Mouse (Mus musculus): Measurements from ENCODE around the gene Adam1b. TPM values are rescaled to one million over a fixed set of nuclear protein-coding genes. Genes with fewer than 3 reads are reported as not detected.

Adam1b gene
- polyA plus RNA-seq, 1 experiment from 2014 or later, result 0.13 TPM

DNA sequence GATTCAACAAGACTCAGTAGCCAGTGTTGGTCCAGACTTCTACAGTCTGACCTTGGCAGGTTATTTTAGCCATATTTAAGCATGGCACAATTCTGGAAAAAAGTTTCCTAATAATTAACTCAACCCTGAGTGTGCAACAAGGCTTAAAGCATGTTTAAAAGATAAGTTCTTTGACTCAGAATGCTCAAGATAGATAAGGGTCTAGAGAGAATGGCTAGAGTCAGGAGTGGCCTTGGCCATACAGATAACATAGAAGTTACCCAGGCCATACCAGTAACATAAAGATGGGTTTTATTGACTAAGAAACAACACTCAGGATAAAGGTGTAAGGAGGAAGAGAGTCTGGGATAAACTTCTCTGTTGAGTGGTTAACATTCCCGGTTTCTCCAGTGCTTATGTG lies 27.2 kb downstream of the Adam1b start:
- no peaks in the 10 kb centered on the region for H3K9me3 ChIP-seq
- no peaks in the 10 kb centered on the region for H3K4me1 ChIP-seq (replicated peaks)
- no peak overlapping the region for H3K4me3 ChIP-seq
- WGBS, result 88% methylated on average over 1 of the region's 1 CpGs
- no peaks in the 10 kb centered on the region for H3K27me3 ChIP-seq
- H3K9ac ChIP-seq, result no peak overlapping the region
- ATAC-seq (ENCODE audit: low FRiP score), result no peak
- no peak overlapping the region for H3K4me2 ChIP-seq
- H3K36me3 ChIP-seq, result no peaks in the 10 kb centered on the region
- no peak overlapping the region for H3K27ac ChIP-seq

GRCm38 (mm10) chr5:121474610-121475009 lies 28.6 kb downstream of the Adam1b start:
- H3K4me3 ChIP-seq, result no peak overlapping the region
- no peaks in the 10 kb centered on the region for H3K36me3 ChIP-seq
- H3K27me3 ChIP-seq, result no peaks in the 10 kb centered on the region
- no peak overlapping the region for H3K4me2 ChIP-seq
- H3K9me3 ChIP-seq, result no peaks in the 10 kb centered on the region
- no peaks in the 10 kb centered on the region for H3K4me1 ChIP-seq (replicated peaks)
- no peak overlapping the region for H3K27ac ChIP-seq
- H3K9ac ChIP-seq, result no peak overlapping the region
- ATAC-seq (ENCODE audit: low FRiP score), result no peak
- 85% methylated on average over 7 of the region's 7 CpGs for WGBS

- no peaks in the 10 kb centered on the region for H3K27me3 ChIP-seq
- 86% methylated on average over 2 of the region's 2 CpGs for WGBS
- H3K4me3 ChIP-seq, result no peak overlapping the region
- H3K9me3 ChIP-seq, result no peaks in the 10 kb centered on the region
- H3K4me2 ChIP-seq, result no peak overlapping the region
- H3K9ac ChIP-seq, result no peak overlapping the region
- no peak for ATAC-seq (ENCODE audit: low FRiP score)
- no peaks in the 10 kb centered on the region for H3K4me1 ChIP-seq (replicated peaks)
- no peaks in the 10 kb centered on the region for H3K36me3 ChIP-seq
- H3K27ac ChIP-seq, result no peak overlapping the region
Observed at GRCm38 (mm10) chr5:121472411-121472810, 30.8 kb downstream of the Adam1b start.

GRCm38 (mm10) chr5:121469566-121469965 lies 33.7 kb downstream of the Adam1b start:
- Histone ChIP-seq H3K27ac (no peak overlapping the region), H3K4me3 (no peak overlapping the region), H3K36me3 (no peaks in the 10 kb centered on the region), H3K9me3 (no peaks in the 10 kb centered on the region), H3K4me1 (replicated peaks) (no peaks in the 10 kb centered on the region), H3K27me3 (no peaks in the 10 kb centered on the region), H3K9ac (no peak overlapping the region), H3K4me2 (no peak overlapping the region)
- ATAC-seq (ENCODE audit: low FRiP score), result no peak
- WGBS, result 48% methylated on average over 3 of the region's 3 CpGs

GRCm38 (mm10) chr5:121463601-121464250 lies 39.5 kb downstream of the Adam1b start:
- no peak overlapping the region for H3K4me3 ChIP-seq
- no peak overlapping the region for H3K27ac ChIP-seq
- H3K27me3 ChIP-seq, result no peaks in the 10 kb centered on the region
- no peaks in the 10 kb centered on the region for H3K36me3 ChIP-seq
- H3K4me2 ChIP-seq, result no peak overlapping the region
- 80% methylated on average over 5 of the region's 5 CpGs for WGBS
- no peak for ATAC-seq (ENCODE audit: low FRiP score)
- no peaks in the 10 kb centered on the region for H3K9me3 ChIP-seq
- H3K9ac ChIP-seq, result no peak overlapping the region
- H3K4me1 ChIP-seq (replicated peaks), result no peaks in the 10 kb centered on the region

DNA sequence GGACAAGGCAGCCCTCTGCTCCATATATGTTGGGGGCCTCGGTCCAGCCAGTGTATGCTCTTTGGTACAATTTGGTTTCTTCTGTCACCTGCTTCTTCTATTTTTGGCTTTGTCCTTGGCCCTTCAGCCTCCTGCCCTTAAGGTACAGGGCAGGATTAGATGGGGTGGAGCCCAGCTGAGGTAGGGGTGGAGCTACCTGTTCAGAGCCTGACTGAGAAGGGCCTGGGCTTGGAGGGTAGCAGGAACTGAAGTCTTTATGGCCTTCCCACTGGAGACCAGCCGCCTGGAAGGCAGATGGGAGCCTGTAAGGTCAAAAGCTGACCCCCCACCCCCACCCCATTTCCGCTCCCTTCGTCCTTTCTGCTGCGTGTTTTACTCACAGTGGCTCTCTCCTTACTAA lies 40.3 kb downstream of the Adam1b start:
- no peak overlapping the region for H3K27ac ChIP-seq
- 58% methylated on average over 5 of the region's 5 CpGs for WGBS

DNA sequence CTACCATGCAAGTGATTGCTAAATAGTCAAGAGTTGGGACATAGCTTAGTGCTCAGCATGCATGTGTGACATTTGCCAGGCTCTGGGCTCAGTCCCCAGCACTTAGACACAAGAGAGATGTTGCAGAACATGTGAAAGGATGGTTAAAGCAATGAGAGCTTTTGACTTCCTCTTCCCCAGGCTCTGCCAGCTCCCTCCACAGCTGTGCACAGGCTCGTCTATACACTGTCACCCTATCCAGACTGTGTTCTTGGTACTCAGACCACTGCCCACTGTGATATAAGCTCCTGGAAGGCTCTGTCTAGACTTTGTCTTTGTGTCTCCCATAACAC lies 41.1 kb downstream of the Adam1b start:
- WGBS, result 35% methylated on average over 1 of the region's 1 CpGs

More for the DNA sequence above, 40.3 kb downstream of the Adam1b start:
- H3K9ac ChIP-seq, result no peak overlapping the region
- H3K4me2 ChIP-seq, result no peak overlapping the region
- no peaks in the 10 kb centered on the region for H3K27me3 ChIP-seq
- no peaks in the 10 kb centered on the region for H3K36me3 ChIP-seq
- no peak for ATAC-seq (ENCODE audit: low FRiP score)
- no peaks in the 10 kb centered on the region for H3K4me1 ChIP-seq (replicated peaks)
- no peaks in the 10 kb centered on the region for H3K9me3 ChIP-seq
- no peak overlapping the region for H3K4me3 ChIP-seq

DNA sequence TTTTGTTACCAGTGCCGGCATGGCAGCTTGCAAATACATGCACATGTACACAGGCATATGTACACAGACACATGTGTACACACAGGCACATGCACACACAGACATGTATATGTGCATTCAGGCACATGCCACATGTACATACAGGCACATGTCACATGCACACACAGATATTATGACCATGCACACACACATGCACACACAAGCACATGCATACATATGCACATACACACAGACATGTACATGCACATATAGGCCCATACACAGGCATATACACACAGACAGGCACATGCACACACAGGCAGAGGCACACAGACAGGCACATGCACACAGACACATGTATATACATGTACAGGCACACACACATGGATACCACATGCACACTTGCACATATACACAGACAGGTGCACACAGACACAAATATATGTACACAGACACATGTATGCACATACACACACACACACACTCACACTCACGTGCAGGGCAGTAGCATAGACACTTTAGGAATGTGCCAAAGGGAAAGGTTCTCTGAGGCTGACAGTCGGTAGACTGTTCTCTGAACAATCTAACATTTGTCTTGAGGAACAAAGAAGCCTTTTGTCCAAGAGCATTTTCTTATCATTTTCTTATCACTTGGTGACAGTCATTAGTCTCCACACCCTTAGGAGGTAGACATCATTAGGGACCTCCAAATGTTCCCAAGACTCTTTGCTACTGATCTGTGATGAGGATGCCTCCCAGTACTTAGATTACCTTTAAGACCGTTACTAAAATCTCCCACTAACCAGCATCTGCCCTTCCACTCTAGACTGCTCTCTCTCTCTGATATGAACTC lies 41.7 kb downstream of the Adam1b start:
- Histone ChIP-seq H3K27me3 (no peaks in the 10 kb centered on the region), H3K4me2 (no peak overlapping the region), H3K9ac (no peak overlapping the region), H3K9me3 (no peaks in the 10 kb centered on the region), H3K4me1 (replicated peaks) (no peaks in the 10 kb centered on the region), H3K4me3 (no peak overlapping the region), H3K36me3 (no peaks in the 10 kb centered on the region), H3K27ac (no peak overlapping the region)
- no peak for ATAC-seq (ENCODE audit: low FRiP score)
- 68% methylated on average over 4 of the region's 4 CpGs for WGBS

More for the DNA sequence above, 41.1 kb downstream of the Adam1b start:
- Histone ChIP-seq H3K9ac (no peak overlapping the region), H3K27me3 (no peaks in the 10 kb centered on the region), H3K4me2 (no peak overlapping the region), H3K4me3 (no peak overlapping the region), H3K36me3 (no peaks in the 10 kb centered on the region), H3K9me3 (no peaks in the 10 kb centered on the region), H3K27ac (no peak overlapping the region), H3K4me1 (replicated peaks) (no peaks in the 10 kb centered on the region)
- ATAC-seq (ENCODE audit: low FRiP score), result no peak

GRCm38 (mm10) chr5:121455510-121456265 lies 47.5 kb downstream of the Adam1b start:
- Histone ChIP-seq H3K36me3 (no peaks in the 10 kb centered on the region), H3K4me2 (no peak overlapping the region)

DNA sequence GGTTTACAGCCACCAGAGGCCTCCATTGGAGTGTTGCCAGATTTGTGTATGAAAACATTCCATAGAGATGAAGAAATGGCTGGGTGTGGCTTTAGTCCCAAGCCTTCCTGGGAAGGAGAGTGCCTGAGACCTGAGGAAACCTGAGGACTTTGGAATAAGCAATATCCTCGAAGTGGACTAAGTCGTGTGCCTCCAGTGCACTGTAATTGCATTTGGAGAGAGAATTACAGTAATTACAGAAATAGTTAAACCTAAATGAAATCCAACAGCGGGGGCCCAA lies 48.8 kb downstream of the Adam1b start:
- Histone ChIP-seq H3K4me1 (replicated peaks) (peaks cover 30% of the 10 kb centered on the region), H3K9ac (no peak overlapping the region), H3K27ac (no peak overlapping the region), H3K4me3 (no peak overlapping the region), H3K4me2 (no peak overlapping the region), H3K36me3 (peaks cover 7% of the 10 kb centered on the region; the same call in 1 of the 2 replicates), H3K27me3 (no peaks in the 10 kb centered on the region), H3K9me3 (no peaks in the 10 kb centered on the region)
- WGBS, result 88% methylated on average over 3 of the region's 3 CpGs
- no peak for ATAC-seq (ENCODE audit: low FRiP score)

More at GRCm38 (mm10) chr5:121455510-121456265, 47.5 kb downstream of the Adam1b start:
- ATAC-seq (ENCODE audit: low FRiP score), result no peak
- WGBS, result 77% methylated on average over 9 of the region's 9 CpGs
- no peaks in the 10 kb centered on the region for H3K27me3 ChIP-seq
- peaks cover 19% of the 10 kb centered on the region for H3K4me1 ChIP-seq (replicated peaks)
- no peak overlapping the region for H3K9ac ChIP-seq
- no peak overlapping the region for H3K27ac ChIP-seq
- H3K4me3 ChIP-seq, result no peak overlapping the region
- no peaks in the 10 kb centered on the region for H3K9me3 ChIP-seq

GRCm38 (mm10) chr5:121453743-121454502 lies 49.3 kb downstream of the Adam1b start:
- WGBS, result 92% methylated on average over 13 of the region's 13 CpGs
- Histone ChIP-seq H3K27me3 (no peaks in the 10 kb centered on the region), H3K27ac (no peak overlapping the region), H3K36me3 (peaks cover 12% of the 10 kb centered on the region), H3K4me1 (replicated peaks) (peaks cover 30% of the 10 kb centered on the region), H3K4me3 (no peak overlapping the region), H3K9me3 (no peaks in the 10 kb centered on the region), H3K4me2 (peak overlapping the region; percentile 83; the same call in 1 of the 2 replicates), H3K9ac (peak overlapping the region; percentile 94)
- no peak for ATAC-seq (ENCODE audit: low FRiP score)

GRCm38 (mm10) chr5:121452906-121453305 lies 50.3 kb downstream of the Adam1b start:
- no peaks in the 10 kb centered on the region for H3K27me3 ChIP-seq
- 8% methylated on average over 9 of the region's 9 CpGs for WGBS

More at GRCm38 (mm10) chr5:121452906-121453305, 50.3 kb downstream of the Adam1b start:
- H3K27ac ChIP-seq, result peak overlapping the region; percentile 98
- peak overlapping the region; percentile 87 for H3K4me3 ChIP-seq
- H3K9me3 ChIP-seq, result no peaks in the 10 kb centered on the region
- peaks cover 30% of the 10 kb centered on the region for H3K4me1 ChIP-seq (replicated peaks)
- peaks cover 22% of the 10 kb centered on the region for H3K36me3 ChIP-seq
- H3K4me2 ChIP-seq, result peak overlapping the region; percentile 83
- H3K9ac ChIP-seq, result peak overlapping the region; percentile 94
- ATAC-seq (ENCODE audit: low FRiP score), result peak; percentile 12; the same call in 1 of the 2 replicates
